Mouse (Mus musculus) megakaryocyte, embryonic 14.5 days (primary cell): ENCODE results near the gene Gm4924.

ENCODE experiments used
- FLI1 ChIP-seq: IDR thresholded peaks from 2 replicates; pipeline ENCODE4 v1.6.1; 2012; ENCODE audit warnings: low read length, inconsistent platforms, mixed read lengths
- GATA1 ChIP-seq: IDR thresholded peaks from 3 replicates; pipeline ENCODE4 v1.6.1; 2012; ENCODE audit warnings: mixed read lengths, low read length, inconsistent platforms, borderline replicate concordance

- no peak for TF ChIP-seq GATA1
- TF ChIP-seq FLI1, result no peak
Measured at GRCm38 (mm10) chr10:82320134-82320533, 33.9 kb upstream of the Gm4924 start.
